Mouse (Mus musculus): ENCODE results near the gene A630095N17Rik. TPM values are rescaled to one million over a fixed set of nuclear protein-coding genes. Genes with fewer than 3 reads are reported as not detected.
A peak's percentile ranks its signal among the peaks of the same experiment; 100 is the strongest.

The A630095N17Rik gene
- total RNA-seq, 1 experiment = not detected

- in situ Hi-C loops (cut with MboI; ENCODE audit: low sequenced_read_pairs in 2 of 2, unreplicated experiment in 2 of 2) = no loop called here
- Histone ChIP-seq H3K4me1 (ENCODE audit: control insufficient read depth in 2 of 2, insufficient read depth in 2 of 2, low read length in 2 of 2, poor library complexity in 1 of 2) (peaks cover 4 to 38% of the 10 kb centered on the region in 2 experiments; a peak in 3 of 4 replicates), H3K9me3 (ENCODE audit: control insufficient read depth, insufficient read depth, low read depth, low read length) (no peaks in the 10 kb centered on the region), H3K36me3 (ENCODE audit: control insufficient read depth, insufficient read depth, low read length, poor library complexity, severe bottlenecking) (no peaks in the 10 kb centered on the region), H3K4me3 (ENCODE audit: insufficient read depth in 1 of 2, low read depth in 1 of 2, low read length in 2 of 2, poor library complexity in 1 of 2, severe bottlenecking in 1 of 2) (no peak overlapping the region), H3K27ac (ENCODE audit: insufficient read depth, low read depth, low read length, poor library complexity, severe bottlenecking) (no peak overlapping the region), H3K9ac (ENCODE audit: insufficient read depth, low read depth, low read length, poor library complexity, severe bottlenecking) (no peak overlapping the region)
- no peak for DNase-seq (ENCODE audit: low read depth, low spot score)
- TF ChIP-seq CHD2 (IDR thresholded peaks at IDR 0.05; ENCODE audit: low read depth, low read length) = no peak
- no peak for TF ChIP-seq HCFC1 (IDR thresholded peaks at IDR 0.05; ENCODE audit: borderline replicate concordance, insufficient read depth, low read length)
- TF ChIP-seq MAFK (IDR thresholded peaks at IDR 0.05; ENCODE audit: insufficient read depth, low read depth, low read length) = no peak
- TF ChIP-seq ZNF384 (IDR thresholded peaks at IDR 0.05; ENCODE audit: low read depth, low read length) = no peak; the same call in 1 of the 2 replicates
- TF ChIP-seq ZC3H11A (IDR thresholded peaks at IDR 0.05; ENCODE audit: borderline replicate concordance, low read depth, low read length) = no peak
Observed at GRCm38 (mm10) chr1:75250498-75250897, 18.6 kb upstream of the A630095N17Rik start.

DNA sequence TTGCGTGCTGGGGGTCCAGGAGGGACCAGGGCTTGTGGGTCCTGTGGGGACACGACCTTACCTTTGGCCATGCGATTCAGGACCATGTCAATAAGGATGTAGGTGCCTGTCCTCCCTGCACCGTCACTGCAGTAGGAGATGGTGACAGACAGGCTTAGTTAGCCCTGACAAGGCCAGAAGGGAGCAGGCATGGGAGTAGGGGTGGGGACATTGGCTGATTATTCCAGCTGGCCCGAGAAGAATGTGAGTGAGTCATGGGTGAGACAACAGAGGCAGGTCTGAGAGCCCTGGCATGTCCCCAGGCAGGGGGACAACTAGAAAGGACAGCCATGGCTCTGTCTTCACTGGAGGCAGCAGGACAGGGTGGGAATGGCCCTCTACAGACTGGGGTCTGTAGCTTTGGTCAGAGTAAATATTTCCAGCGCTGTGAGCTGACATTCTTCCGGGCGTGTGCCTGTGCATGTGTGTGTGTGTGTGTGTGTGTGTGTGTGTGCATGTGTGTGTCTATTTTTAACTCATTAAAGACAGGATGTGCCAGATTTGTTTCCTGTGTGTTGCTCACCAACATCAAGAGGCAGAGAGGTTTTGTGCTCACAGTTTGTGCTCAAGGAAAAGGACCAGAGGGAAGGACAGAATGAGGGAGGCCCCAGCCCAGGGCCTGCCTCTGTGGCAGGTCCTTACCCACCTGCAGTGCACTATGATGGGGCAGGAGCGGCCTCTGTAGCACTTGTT lies 16.3 kb upstream of the A630095N17Rik start:
- peaks cover 4 to 42% of the 10 kb centered on the region in 2 experiments; a peak in 3 of 4 replicates for H3K4me1 ChIP-seq (ENCODE audit: control insufficient read depth in 2 of 2, insufficient read depth in 2 of 2, low read length in 2 of 2, poor library complexity in 1 of 2)
- TF ChIP-seq CHD2 (IDR thresholded peaks at IDR 0.05; ENCODE audit: low read depth, low read length) (no peak), HCFC1 (IDR thresholded peaks at IDR 0.05; ENCODE audit: borderline replicate concordance, insufficient read depth, low read length) (no peak), MAFK (IDR thresholded peaks at IDR 0.05; ENCODE audit: insufficient read depth, low read depth, low read length) (no peak), ZC3H11A (IDR thresholded peaks at IDR 0.05; ENCODE audit: borderline replicate concordance, low read depth, low read length) (no peak), ZNF384 (IDR thresholded peaks at IDR 0.05; ENCODE audit: low read depth, low read length) (no peak)
- in situ Hi-C loops (cut with MboI; ENCODE audit: low sequenced_read_pairs in 2 of 2, unreplicated experiment in 2 of 2) = no loop called here
- no peaks in the 10 kb centered on the region; the same call in 1 of the 2 replicates for H3K36me3 ChIP-seq (ENCODE audit: control insufficient read depth, insufficient read depth, low read length, poor library complexity, severe bottlenecking)
- DNase-seq (ENCODE audit: low read depth, low spot score) = no peak
- no peak overlapping the region for H3K4me3 ChIP-seq (ENCODE audit: insufficient read depth in 1 of 2, low read depth in 1 of 2, low read length in 2 of 2, poor library complexity in 1 of 2, severe bottlenecking in 1 of 2)
- H3K9ac ChIP-seq (ENCODE audit: insufficient read depth, low read depth, low read length, poor library complexity, severe bottlenecking) = no peak overlapping the region
- H3K9me3 ChIP-seq (ENCODE audit: control insufficient read depth, insufficient read depth, low read depth, low read length) = no peaks in the 10 kb centered on the region
- no peak overlapping the region for H3K27ac ChIP-seq (ENCODE audit: insufficient read depth, low read depth, low read length, poor library complexity, severe bottlenecking)

- Histone ChIP-seq H3K9me3 (ENCODE audit: control insufficient read depth, insufficient read depth, low read depth, low read length) (no peaks in the 10 kb centered on the region), H3K4me3 (ENCODE audit: insufficient read depth in 1 of 2, low read depth in 1 of 2, low read length in 2 of 2, poor library complexity in 1 of 2, severe bottlenecking in 1 of 2) (no peak overlapping the region), H3K36me3 (ENCODE audit: control insufficient read depth, insufficient read depth, low read length, poor library complexity, severe bottlenecking) (peaks cover 2% of the 10 kb centered on the region; the same call in 1 of the 2 replicates), H3K9ac (ENCODE audit: insufficient read depth, low read depth, low read length, poor library complexity, severe bottlenecking) (no peak overlapping the region), H3K27ac (ENCODE audit: insufficient read depth, low read depth, low read length, poor library complexity, severe bottlenecking) (no peak overlapping the region), H3K4me1 (ENCODE audit: control insufficient read depth in 2 of 2, insufficient read depth in 2 of 2, low read length in 2 of 2, poor library complexity in 1 of 2) (peaks cover 4 to 35% of the 10 kb centered on the region in 2 experiments; a peak in 3 of 4 replicates)
- TF ChIP-seq ZC3H11A (IDR thresholded peaks at IDR 0.05; ENCODE audit: borderline replicate concordance, low read depth, low read length) (no peak), HCFC1 (IDR thresholded peaks at IDR 0.05; ENCODE audit: borderline replicate concordance, insufficient read depth, low read length) (no peak), CHD2 (IDR thresholded peaks at IDR 0.05; ENCODE audit: low read depth, low read length) (no peak), ZNF384 (IDR thresholded peaks at IDR 0.05; ENCODE audit: low read depth, low read length) (no peak), MAFK (IDR thresholded peaks at IDR 0.05; ENCODE audit: insufficient read depth, low read depth, low read length) (no peak)
- in situ Hi-C loops (cut with MboI; ENCODE audit: low sequenced_read_pairs in 2 of 2, unreplicated experiment in 2 of 2) = no loop called here
- DNase-seq (ENCODE audit: low read depth, low spot score) = no peak
Observed at GRCm38 (mm10) chr1:75247071-75247930, 15.4 kb upstream of the A630095N17Rik start.

GRCm38 (mm10) chr1:75244836-75245235 lies 12.9 kb upstream of the A630095N17Rik start:
- DNase-seq (ENCODE audit: low read depth, low spot score) = peak; percentile 81
- in situ Hi-C loops (cut with MboI; ENCODE audit: low sequenced_read_pairs in 2 of 2, unreplicated experiment in 2 of 2) = no loop called here
- Histone ChIP-seq H3K4me1 (ENCODE audit: control insufficient read depth in 2 of 2, insufficient read depth in 2 of 2, low read length in 2 of 2, poor library complexity in 1 of 2) (peaks cover 0 to 23% of the 10 kb centered on the region in 2 experiments; a peak in 2 of 4 replicates), H3K9me3 (ENCODE audit: control insufficient read depth, insufficient read depth, low read depth, low read length) (no peaks in the 10 kb centered on the region), H3K9ac (ENCODE audit: insufficient read depth, low read depth, low read length, poor library complexity, severe bottlenecking) (no peak overlapping the region), H3K36me3 (ENCODE audit: control insufficient read depth, insufficient read depth, low read length, poor library complexity, severe bottlenecking) (peaks cover 9% of the 10 kb centered on the region), H3K27ac (ENCODE audit: insufficient read depth, low read depth, low read length, poor library complexity, severe bottlenecking) (no peak overlapping the region), H3K4me3 (ENCODE audit: insufficient read depth in 1 of 2, low read depth in 1 of 2, low read length in 2 of 2, poor library complexity in 1 of 2, severe bottlenecking in 1 of 2) (no peak overlapping the region)
- TF ChIP-seq ZC3H11A (IDR thresholded peaks at IDR 0.05; ENCODE audit: borderline replicate concordance, low read depth, low read length) = no peak
- 0 out of 2 replicates have a peak, but pooled peaks have one; percentile 14 for TF ChIP-seq MAFK (IDR thresholded peaks at IDR 0.05; ENCODE audit: insufficient read depth, low read depth, low read length)
- TF ChIP-seq CHD2 (IDR thresholded peaks at IDR 0.05; ENCODE audit: low read depth, low read length) = no peak
- no peak for TF ChIP-seq ZNF384 (IDR thresholded peaks at IDR 0.05; ENCODE audit: low read depth, low read length)
- TF ChIP-seq HCFC1 (IDR thresholded peaks at IDR 0.05; ENCODE audit: borderline replicate concordance, insufficient read depth, low read length) = peak; percentile 97

Data from ES-E14 (cell line).